Mouse (Mus musculus) C2C12 (cell line): Measurements from ENCODE around the gene Nrn1l.

ENCODE experiments used
- CEBPB ChIP-seq: IDR thresholded peaks from one replicate; pipeline ENCODE4 v1.6.1; 2011; ENCODE audit warnings: low read depth, mild to moderate bottlenecking, control low read depth, moderate library complexity
- CTCF ChIP-seq: IDR thresholded peaks from one replicate; pipeline ENCODE4 v1.5.1; 2011; ENCODE audit not compliant: control insufficient read depth, insufficient read depth, insufficient read length
- FOSL1 ChIP-seq: IDR thresholded peaks from one replicate; pipeline ENCODE4 v1.8.0; 2011; ENCODE audit warnings: mild to moderate bottlenecking, low read length; ENCODE audit not compliant: poor library complexity, insufficient read depth, severe bottlenecking
- USF1 ChIP-seq: IDR thresholded peaks from one replicate; pipeline ENCODE4 v1.6.1; 2011; ENCODE audit warnings: low read depth, mild to moderate bottlenecking, control low read depth, moderate library complexity

DNA sequence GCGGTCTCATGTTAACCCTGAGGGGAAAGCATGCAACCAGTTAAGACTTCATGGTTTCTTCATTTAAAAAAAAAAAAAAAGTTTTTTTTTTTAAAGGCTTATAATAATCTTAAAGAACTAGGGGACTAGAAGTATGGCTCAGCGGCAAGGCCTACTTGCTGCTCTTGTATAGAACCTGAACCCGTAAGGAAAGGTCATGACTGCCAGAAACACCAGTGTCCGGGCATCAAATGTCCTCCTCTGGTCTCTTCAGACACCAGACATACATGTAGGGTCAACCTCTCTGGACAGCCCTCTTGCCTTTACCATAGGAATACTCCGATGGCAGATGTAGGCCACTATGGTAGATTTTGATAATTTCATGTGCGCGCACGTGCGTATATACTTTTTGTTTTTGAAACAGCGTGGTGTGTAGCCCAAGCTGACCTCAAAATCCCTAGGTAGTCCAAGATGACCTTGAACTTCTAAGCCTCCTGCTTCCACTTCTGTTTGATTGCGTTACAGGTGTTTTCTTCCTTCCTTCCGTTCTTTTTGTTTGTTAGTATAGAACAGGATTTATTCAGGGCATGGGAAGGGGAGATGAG is 41.1 kb upstream of the Nrn1l start:
- TF ChIP-seq USF1 (no peak), CTCF (no peak), CEBPB (no peak), FOSL1 (no peak)
